In the genomic region with DNA sequence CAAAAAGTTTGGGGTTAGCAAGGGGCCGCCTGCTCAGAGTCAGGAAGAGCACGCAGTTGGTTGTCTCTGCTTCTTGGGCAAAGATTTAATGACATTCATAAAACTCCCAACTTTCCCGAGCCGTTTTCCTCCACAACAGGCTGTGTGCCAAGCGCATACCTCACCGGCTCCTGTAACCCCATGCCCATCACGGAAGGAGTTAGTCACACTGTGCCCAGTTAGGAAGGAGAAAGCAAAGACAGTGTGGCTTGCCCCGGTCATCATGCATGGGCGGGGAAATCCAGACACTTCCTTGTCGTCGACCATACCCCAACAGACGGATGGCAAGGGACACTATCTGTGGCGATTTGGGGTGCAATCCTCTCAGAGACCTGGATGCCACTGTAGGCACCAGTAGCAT, we compare ENCODE assay signal across 8 mouse cellular contexts. TPM values are rescaled to one million over a fixed set of nuclear protein-coding genes. Genes with fewer than 3 reads are reported as not detected.
DNase-seq lines count a peak whose midpoint lies in the region; ATAC-seq and TF ChIP-seq lines count a peak whose summit lies in the region.
"Had no signal": no experiment of that assay in that cellular context is flagged by ENCODE, and none has a peak within 500 bp of the region (broad histone marks: within the 10 kb centered on the region; RNA-seq: fewer than 3 reads in every experiment).

No protein-coding gene starts in this region.

- H3K27ac ChIP-seq in heart, embryonic 16.5 days (ENCODE audit: low read length): peak overlapping the region; percentile 37
- H3K27ac ChIP-seq in heart, adult 2 months: no peak overlapping the region

- no peak for TF ChIP-seq CTCF in heart, adult 2 months (IDR thresholded peaks at IDR 0.05)
- no peak for TF ChIP-seq CTCF in C2C12 (IDR thresholded peaks at IDR 0.05; ENCODE audit: control insufficient read depth, insufficient read depth, insufficient read length)

- no peaks in the 10 kb centered on the region for H3K36me3 ChIP-seq in heart, embryonic 16.5 days (ENCODE audit: control insufficient read depth, insufficient read depth)
- H3K36me3 ChIP-seq in heart, adult 2 months (ENCODE audit: control insufficient read depth, insufficient read depth, low read length): no peaks in the 10 kb centered on the region
- peaks cover 24% of the 10 kb centered on the region for H3K36me3 ChIP-seq in C2C12 (ENCODE audit: control insufficient read depth, insufficient read depth)

- no peak overlapping the region for H3ac ChIP-seq in C2C12 (ENCODE audit: control insufficient read depth, insufficient read length, low read depth)

- 46% methylated on average over 13 of the region's 13 CpGs for WGBS in heart, embryonic 16.5 days
- WGBS in heart, adult 2 months: 44% methylated on average over 13 of the region's 13 CpGs

- ATAC-seq in heart, embryonic 16.5 days (replicated peaks; ENCODE audit: extremely low read depth, insufficient read depth, low FRiP score): no peak
- ATAC-seq: hindbrain, embryonic 16.5 days had no signal

- no peak for TF ChIP-seq EP300 in heart, adult 2 months (IDR thresholded peaks at IDR 0.05; ENCODE audit: insufficient read depth, low read depth, low read length)

- H3K9me3 ChIP-seq in heart, embryonic 16.5 days (replicated peaks; ENCODE audit: control insufficient read depth, low read length): no peaks in the 10 kb centered on the region

- H3K4me3 ChIP-seq in heart, embryonic 16.5 days (ENCODE audit: low read length): no peak overlapping the region
- no peak overlapping the region for H3K4me3 ChIP-seq in heart, adult 2 months
- H3K4me3 ChIP-seq in C2C12 (ENCODE audit: insufficient read depth, poor library complexity, severe bottlenecking): no peak overlapping the region

- intact Hi-C loops in heart, adult 2 months (cut with DNase I): no loop called here

- no peak for DNase-seq in heart, adult 2 months
- DNase-seq in adrenal gland, adult 2 months: peak; percentile 87
- DNase-seq in kidney, postnatal 10 days: peak; percentile 76
- no peak for DNase-seq in thymus, postnatal 0 days (ENCODE audit: low spot score)
- no peak for DNase-seq in yolk sac, embryonic 10.5 days (ENCODE audit: low spot score)

- peaks cover 14% of the 10 kb centered on the region for H3K79me2 ChIP-seq in heart, adult 2 months (replicated peaks; ENCODE audit: control insufficient read depth, insufficient read depth, low read length)
- peaks cover 100% of the 10 kb centered on the region for H3K79me2 ChIP-seq in C2C12 (ENCODE audit: control insufficient read depth, insufficient read depth)

- H3K9ac ChIP-seq in heart, embryonic 16.5 days (ENCODE audit: low read length): peak overlapping the region; percentile 34; the same call in 1 of the 2 replicates
- H3K9ac ChIP-seq in heart, adult 2 months (ENCODE audit: low read depth, low read length): no peak overlapping the region

- H3K27me3 ChIP-seq in heart, embryonic 16.5 days (ENCODE audit: control insufficient read depth, insufficient read depth, low read length): no peaks in the 10 kb centered on the region
- H3K27me3 ChIP-seq in heart, adult 2 months (ENCODE audit: control insufficient read depth, insufficient read depth, low read length): no peaks in the 10 kb centered on the region
- H3K27me3 ChIP-seq in C2C12 (ENCODE audit: control insufficient read depth, insufficient read depth, insufficient read length): no peaks in the 10 kb centered on the region

- H3K79me3 ChIP-seq in C2C12 (ENCODE audit: low read depth): peaks cover 94% of the 10 kb centered on the region

- H3K4me1 ChIP-seq in heart, embryonic 16.5 days (ENCODE audit: control insufficient read depth, insufficient read depth, low read length): peaks cover 67% of the 10 kb centered on the region
- peaks cover 18% of the 10 kb centered on the region for H3K4me1 ChIP-seq in heart, adult 2 months (ENCODE audit: control insufficient read depth, insufficient read depth, low read length)

- H3K4me2 ChIP-seq in heart, embryonic 16.5 days (ENCODE audit: low read depth, low read length): peak overlapping the region; percentile 33

- no peak for TF ChIP-seq POLR2A in heart, adult 2 months (IDR thresholded peaks at IDR 0.05; ENCODE audit: insufficient read depth, low read depth, low read length)

TF ChIP-seq in C2C12, 6 proteins besides CTCF, POLR2A, EP300 and RAD21:
- no peak for TF ChIP-seq CEBPB (IDR thresholded peaks at IDR 0.05; ENCODE audit: low read depth)
- no peak for TF ChIP-seq MYOD1 (IDR thresholded peaks at IDR 0.05; ENCODE audit: control insufficient read depth, insufficient read length, low read depth)
- no peak for TF ChIP-seq FOSL1 (IDR thresholded peaks at IDR 0.05; ENCODE audit: insufficient read depth, low read length, poor library complexity, severe bottlenecking)
- TF ChIP-seq MAX (IDR thresholded peaks at IDR 0.05): peak; percentile 42
- TF ChIP-seq MYOG (IDR thresholded peaks at IDR 0.05; ENCODE audit: control insufficient read depth, extremely low read depth, insufficient read length): no peak

RNA-seq across cellular contexts. Expression of gene Tnrc18, which starts 19.8 kb away (rescaled TPM):
- polyA plus RNA-seq in heart, embryonic 16.5 days (2015; fragmentation: Nextera tagmentation; extraction: Ambion mirVana): 17.6 and 18.6 TPM in 2 replicates
- 10 to 100 TPM; 49.7 to 60.3 TPM for total RNA-seq in heart, adult 2 months (2021)
- 15.1 and 18.5 TPM in 2 replicates for polyA plus RNA-seq in heart, adult 2 months (2012; rRNA removed)
- polyA plus RNA-seq in C2C12 (2012; fragmentation: generic; extraction: Trizol): 44.3 TPM
- total RNA-seq in adrenal gland, adult 2 months (2021): 10 to 100 TPM; 58.6 to 72.1 TPM
- 91.5 and 110 TPM in 2 replicates for polyA plus RNA-seq in adrenal gland, adult 2 months (2012; rRNA removed)
- polyA plus RNA-seq in thymus, postnatal 0 days (2015; fragmentation: Nextera tagmentation; extraction: Ambion mirVana): 6.9 and 9.6 TPM in 2 replicates

Comparison
In these comparisons a context has a peak if more than half of its experiments do, and no peak if none do; other contexts are left out.
1. DNase-seq: peak in adrenal gland, adult 2 months (single experiment) and kidney, postnatal 10 days (single experiment); none in heart, adult 2 months (0 of 2), thymus, postnatal 0 days (single experiment) and yolk sac, embryonic 10.5 days (single experiment).